Mouse (Mus musculus) heart, postnatal 14 days (tissue): ENCODE data around the gene Inafm2. TPM values are rescaled to one million over a fixed set of nuclear protein-coding genes. Genes with fewer than 3 reads are reported as not detected.
A peak's percentile ranks its signal among the peaks of the same experiment; 100 is the strongest.

ENCODE experiments used
- DNase-seq, 2 experiments: peaks; one replicate each; pipeline ENCODE4 v3.0.0; 2021 to 2022
- intact Hi-C: fragments of 180-260 bp; cut with DNase I; formaldehyde crosslinking; loops from one replicate; pipeline ENCODE4 v1.15.1; 2025
- long read RNA-seq, 2 experiments: library from polyadenylated mRNA; stranded (forward); transcript quantifications; one replicate each; pipeline ENCODE4 v2.0.0; 2021
- total RNA-seq, 2 experiments: library from RNA; stranded (reverse); gene quantifications; 2 replicates each; pipeline ENCODE4 v1.2.3; 2021

Inafm2 gene
- total RNA-seq = 10 to 100 TPM; 36.2 to 38.6 TPM
- long read RNA-seq, experiment 1, transcript Inafm2-201 (1 exons, 3,053 nt) = major isoform, 27 of 27 reads
- long read RNA-seq, experiment 1, partial matches to known transcripts = 0 of 27 reads
- long read RNA-seq, experiment 1, other reads (novel, unspliced or antisense) = 0 of 27 reads
- long read RNA-seq, experiment 2, transcript Inafm2-201 (1 exons, 3,053 nt) = major isoform, 14 of 14 reads
- long read RNA-seq, experiment 2, partial matches to known transcripts = 0 of 14 reads
- long read RNA-seq, experiment 2, other reads (novel, unspliced or antisense) = 0 of 14 reads

- peak; percentile 92 to 96 for DNase-seq
- intact Hi-C loops = loop anchor here (1.0 kb wide), 1 partner anchor 138 kb away; no protein-coding TSS in a partner anchor
Measured at GRCm38 (mm10) chr2:118745232-118745884, at the start of gene Inafm2. Gene Inafm2, plus strand, starts transcription at chr2:118745758.

DNA sequence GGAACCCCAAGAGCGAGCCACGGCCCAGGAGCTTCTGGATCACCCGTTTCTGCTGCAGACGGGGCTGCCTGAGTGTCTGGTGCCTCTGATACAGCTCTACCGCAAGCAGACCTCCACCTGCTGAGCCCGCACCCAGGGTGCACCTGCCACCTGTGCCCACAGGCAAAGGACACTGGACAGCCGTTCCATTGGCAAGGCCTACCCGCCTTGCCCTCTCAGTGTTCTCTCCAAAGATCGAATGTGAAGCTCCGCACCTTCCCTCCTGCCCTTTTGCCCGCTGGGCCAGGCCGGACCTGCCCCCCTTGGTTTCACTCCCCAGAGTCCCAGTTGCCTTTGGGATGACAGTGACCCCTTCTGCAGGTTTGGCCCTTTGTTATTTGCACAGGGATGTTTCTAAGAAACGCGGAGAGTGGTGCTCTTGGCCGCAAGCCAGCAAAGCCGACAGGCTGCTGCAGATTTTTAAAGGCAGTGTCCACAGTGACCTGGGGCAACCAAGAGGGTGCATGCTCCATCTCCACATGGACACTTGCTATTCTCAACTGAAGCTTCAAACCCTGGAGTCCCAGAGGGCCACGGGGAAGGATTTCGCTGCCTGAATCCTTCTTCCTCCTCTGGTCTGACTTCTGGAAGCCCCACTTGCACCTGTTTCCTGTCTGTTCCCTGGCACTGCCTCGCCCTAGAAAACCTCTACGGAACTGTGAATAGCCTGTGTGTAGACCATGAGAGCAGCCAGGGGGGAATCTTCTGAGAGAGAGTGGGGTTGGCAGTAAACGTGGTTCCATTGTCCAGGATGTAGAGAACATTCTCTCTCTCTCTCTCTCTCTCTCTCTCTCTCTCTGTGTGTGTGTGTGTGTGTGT lies 48.9 kb upstream of the Inafm2 start:
- intact Hi-C loops = loop anchor here (5.0 kb wide), 1 partner anchor 149 kb away; the partner anchor contains the start of gene Bmf

GRCm38 (mm10) chr2:118697311-118697877 lies 48.2 kb upstream of the Inafm2 start:
- no peak for DNase-seq
- intact Hi-C loops = loop anchor here (5.0 kb wide), 1 partner anchor 150 kb away; the partner anchor contains the start of gene Bmf

More for the DNA sequence above, 48.9 kb upstream of the Inafm2 start:
- DNase-seq = no peak

DNA sequence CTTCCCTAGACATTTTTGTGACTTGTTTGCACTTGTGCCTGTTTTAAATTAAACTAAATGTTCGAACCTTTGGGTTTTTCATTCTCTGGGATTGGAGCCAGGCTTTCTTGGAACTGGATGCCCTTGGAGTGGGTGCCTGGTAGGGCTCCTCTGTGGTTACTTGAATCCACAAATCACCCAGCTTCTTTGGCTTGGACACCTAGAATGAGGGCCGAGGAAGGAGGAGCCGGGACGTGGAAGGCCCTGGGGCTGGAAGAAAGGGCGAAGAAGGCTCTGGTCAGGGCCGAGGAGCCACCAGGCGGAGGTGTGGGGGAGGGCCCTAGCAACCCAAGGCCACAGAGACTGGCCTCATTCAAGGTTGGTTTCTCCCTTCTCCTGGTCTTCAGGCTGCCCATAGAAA lies 47.6 kb upstream of the Inafm2 start:
- intact Hi-C loops = loop anchor here (5.0 kb wide), 1 partner anchor 151 kb away; the partner anchor contains the start of gene Bmf
- no peak for DNase-seq

GRCm38 (mm10) chr2:118700179-118701062 lies 45.1 kb upstream of the Inafm2 start:
- peak; percentile 90 to 94 for DNase-seq
- intact Hi-C loops = loop anchor here (1.0 to 5.0 kb wide), 2 partner anchors 42 to 183 kb away; no protein-coding TSS in a partner anchor

GRCm38 (mm10) chr2:118701161-118701560 lies 44.4 kb upstream of the Inafm2 start:
- intact Hi-C loops = loop anchor here (5.0 kb wide), 1 partner anchor 41 kb away; no protein-coding TSS in a partner anchor
- no peak for DNase-seq

GRCm38 (mm10) chr2:118701971-118702882 lies 43.3 kb upstream of the Inafm2 start:
- intact Hi-C loops = loop anchor here (5.0 kb wide), 1 partner anchor 40 kb away; no protein-coding TSS in a partner anchor
- DNase-seq = no peak

DNA sequence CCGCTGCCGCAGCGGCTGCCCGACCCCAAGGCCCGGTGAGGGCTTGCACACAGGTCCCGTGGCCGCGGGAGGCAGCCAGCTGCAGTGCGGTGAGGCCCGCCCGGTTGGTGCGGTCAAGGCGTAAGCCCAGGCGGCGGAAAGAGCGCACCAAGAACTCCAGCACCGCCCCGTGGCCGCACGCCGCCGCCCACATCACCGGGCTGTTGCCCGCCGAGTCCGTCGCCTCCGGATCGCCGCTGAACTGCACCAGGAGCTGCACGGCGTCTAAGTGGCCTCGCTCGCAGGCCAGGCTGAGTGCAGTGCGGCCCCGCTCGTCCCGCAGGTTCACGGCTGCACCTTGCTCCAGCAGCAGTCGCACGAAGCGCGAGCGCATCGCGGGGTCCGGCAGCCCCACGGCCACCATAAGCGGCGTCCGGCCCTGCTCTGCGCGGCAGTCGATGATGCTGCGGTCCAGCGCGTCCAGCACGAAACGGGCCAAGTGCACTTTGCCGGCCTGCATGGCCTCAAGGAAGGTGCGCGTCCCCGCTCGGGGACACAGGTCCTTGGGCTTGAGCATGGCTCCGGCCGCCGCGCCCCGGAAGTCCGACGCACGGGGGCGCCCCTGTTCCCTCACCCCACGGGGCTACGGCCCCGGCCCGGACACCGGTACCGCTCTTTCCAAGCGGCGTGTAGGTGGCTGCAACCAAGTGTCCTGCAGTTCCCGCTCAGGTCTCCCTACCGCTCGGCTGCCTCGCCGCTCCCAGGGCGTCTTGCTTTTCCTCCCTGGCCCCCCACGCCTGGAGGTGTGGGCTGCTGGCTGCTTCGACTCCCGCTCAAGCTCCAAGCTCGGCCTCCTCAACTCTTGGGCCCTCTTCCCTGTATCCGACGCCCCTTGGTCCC lies 42.4 kb upstream of the Inafm2 start:
- intact Hi-C loops = loop anchor here (5.0 kb wide), 1 partner anchor 39 kb away; no protein-coding TSS in a partner anchor
- peak; percentile 68 for DNase-seq

- peak; percentile 25 to 35 for DNase-seq
- intact Hi-C loops = loop anchor here (5.0 kb wide), 1 partner anchor 38 kb away; no protein-coding TSS in a partner anchor
Measured at GRCm38 (mm10) chr2:118703913-118704730, 41.4 kb upstream of the Inafm2 start, which contains the start of gene Ankrd63. Gene Ankrd63, minus strand, starts transcription at chr2:118703963.

GRCm38 (mm10) chr2:118706436-118706835 lies 39.1 kb upstream of the Inafm2 start:
- DNase-seq = no peak
- intact Hi-C loops = no loop called here

DNA sequence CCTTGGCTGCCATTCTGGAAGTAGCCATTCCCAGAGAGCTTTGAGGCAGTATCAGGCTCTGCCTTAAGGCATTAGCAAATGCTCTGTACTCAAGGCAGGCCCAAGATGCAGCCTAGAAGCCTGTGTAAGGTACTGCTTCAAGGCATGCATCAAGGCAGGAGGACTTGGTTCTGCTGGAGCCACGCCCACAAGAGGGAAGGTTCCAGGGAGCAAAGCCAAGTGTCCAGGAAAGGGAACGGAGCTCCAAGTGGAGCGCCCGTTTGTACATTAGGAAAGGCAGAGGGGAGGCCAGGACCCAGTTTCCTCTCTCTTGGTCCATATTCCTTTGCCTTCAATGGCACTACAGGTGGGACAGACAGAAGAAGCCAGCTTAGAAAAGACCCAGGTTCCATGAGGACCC lies 37.1 kb upstream of the Inafm2 start:
- DNase-seq = peak in 1 of 2 experiments; percentile 35
- intact Hi-C loops = no loop called here

GRCm38 (mm10) chr2:118709655-118710221 lies 35.8 kb upstream of the Inafm2 start:
- intact Hi-C loops = no loop called here
- no peak for DNase-seq

GRCm38 (mm10) chr2:118711038-118711494 lies 34.5 kb upstream of the Inafm2 start:
- peak; percentile 61 to 71 for DNase-seq

GRCm38 (mm10) chr2:118713631-118714030 lies 31.9 kb upstream of the Inafm2 start:
- no peak for DNase-seq
- intact Hi-C loops = no loop called here

More at GRCm38 (mm10) chr2:118711038-118711494, 34.5 kb upstream of the Inafm2 start:
- intact Hi-C loops = no loop called here

- intact Hi-C loops = no loop called here
- no peak for DNase-seq
Measured at GRCm38 (mm10) chr2:118714230-118714629, 31.3 kb upstream of the Inafm2 start.
